In genomic region chr2:131178828-131179245, GRCm38 (mm10) we compare ENCODE assay signal across 8 mouse cellular contexts. TPM values are rescaled to one million over a fixed set of nuclear protein-coding genes. Genes with fewer than 3 reads are reported as not detected.
A peak's percentile ranks its signal among the peaks of the same experiment; 100 is the strongest.
DNase-seq lines count a peak whose midpoint lies in the region; ATAC-seq and TF ChIP-seq lines count a peak whose summit lies in the region.

No protein-coding gene starts in this region.

- H3K36me3 ChIP-seq in MEL (ENCODE audit: control insufficient read depth in 1 of 2, insufficient read depth in 2 of 2, low read length in 2 of 2) = peaks cover 0 to 7% of the 10 kb centered on the region in 2 experiments; a peak in 2 of 4 replicates
- peaks cover 33% of the 10 kb centered on the region for H3K36me3 ChIP-seq in forebrain, embryonic 10.5 days (replicated peaks)
- H3K36me3 ChIP-seq in kidney, adult 2 months (ENCODE audit: control insufficient read depth, insufficient read depth, low read length) = no peaks in the 10 kb centered on the region

- 0 out of 2 replicates have a peak, but pooled peaks have one; percentile 2 for ATAC-seq in megakaryocyte-erythroid progenitor cell, adult 5-6 weeks (replicated peaks; ENCODE audit: low FRiP score, low TSS enrichment, poor library complexity, severe bottlenecking)

- no peak for DNase-seq in layer of hippocampus, adult 2 months (ENCODE audit: low spot score in 2 of 2)
- no peak for DNase-seq in layer of hippocampus, adult 9-11 months
- DNase-seq in MEL (ENCODE audit: low read depth, low spot score) = no peak
- peak; percentile 36 for DNase-seq in forebrain, embryonic 10.5 days (ENCODE audit: extremely low spot score, low spot score)
- peak; percentile 58 for DNase-seq in kidney, adult 2 months
- no peak for DNase-seq in embryo, embryonic 9.5 days (ENCODE audit: extremely low spot score)
- no peak for DNase-seq in layer of hippocampus, adult 8-10 months (ENCODE audit: low spot score in 2 of 2)

- peaks cover 16% of the 10 kb centered on the region for H3K79me2 ChIP-seq in MEL (ENCODE audit: control insufficient read depth, insufficient read depth, low read length, poor library complexity)

- H3K4me1 ChIP-seq in MEL (ENCODE audit: control insufficient read depth in 1 of 2, insufficient read depth in 2 of 2, low read length in 2 of 2) = peaks cover 0 to 28% of the 10 kb centered on the region in 2 experiments; a peak in 2 of 4 replicates
- peaks cover 56% of the 10 kb centered on the region for H3K4me1 ChIP-seq in forebrain, embryonic 10.5 days
- peaks cover 37% of the 10 kb centered on the region for H3K4me1 ChIP-seq in kidney, adult 2 months (ENCODE audit: control insufficient read depth, insufficient read depth, low read length)

- no peak for TF ChIP-seq POLR2A in MEL (IDR thresholded peaks at IDR 0.05; ENCODE audit: control insufficient read depth in 1 of 2, insufficient read depth in 1 of 2, low read depth in 1 of 2, low read length in 2 of 2, poor library complexity in 1 of 2)
- no peak for TF ChIP-seq POLR2A in kidney, adult 2 months (IDR thresholded peaks at IDR 0.05; ENCODE audit: low read depth, low read length)

- no peak for TF ChIP-seq EP300 in MEL (IDR thresholded peaks at IDR 0.05; ENCODE audit: low read depth in 1 of 2, low read length in 2 of 2)

- no peaks in the 10 kb centered on the region for H3K27me3 ChIP-seq in MEL (ENCODE audit: control insufficient read depth in 1 of 2, insufficient read depth in 2 of 2, low read length in 2 of 2)
- H3K27me3 ChIP-seq in forebrain, embryonic 10.5 days (ENCODE audit: poor library complexity, severe bottlenecking) = peaks cover 6% of the 10 kb centered on the region
- no peaks in the 10 kb centered on the region for H3K27me3 ChIP-seq in kidney, adult 2 months (replicated peaks; ENCODE audit: control insufficient read depth, insufficient read depth, low read length)

- no peak for TF ChIP-seq RAD21 in MEL (IDR thresholded peaks at IDR 0.05; ENCODE audit: low read depth, low read length)

- no peaks in the 10 kb centered on the region for H3K9me3 ChIP-seq in MEL (replicated peaks; ENCODE audit: insufficient read depth, low read length)
- no peaks in the 10 kb centered on the region for H3K9me3 ChIP-seq in forebrain, embryonic 10.5 days

- peak overlapping the region; percentile 86 for H3K9ac ChIP-seq in MEL (ENCODE audit: control insufficient read depth, low read depth, low read length, poor library complexity, severe bottlenecking)

- peak overlapping the region; percentile 94 for H3K27ac ChIP-seq in layer of hippocampus, adult 2 months
- no peak overlapping the region for H3K27ac ChIP-seq in MEL (ENCODE audit: control insufficient read depth, low read depth, low read length)
- H3K27ac ChIP-seq in forebrain, embryonic 10.5 days = peak overlapping the region; percentile 94
- H3K27ac ChIP-seq in kidney, adult 2 months (ENCODE audit: insufficient read depth, low read depth, low read length) = peak overlapping the region; percentile 82

- peak overlapping the region; percentile 90 for H3K4me3 ChIP-seq in layer of hippocampus, adult 2 months
- H3K4me3 ChIP-seq in MEL (ENCODE audit: control insufficient read depth in 1 of 2, insufficient read depth in 1 of 2, low read depth in 2 of 2, low read length in 2 of 2) = peak overlapping the region; percentile 88 to 91
- H3K4me3 ChIP-seq in forebrain, embryonic 10.5 days = peak overlapping the region; percentile 87
- H3K4me3 ChIP-seq in kidney, adult 2 months (ENCODE audit: insufficient read depth, low read depth, low read length) = peak overlapping the region; percentile 72

- TF ChIP-seq CTCF in layer of hippocampus, adult 2 months (conservative IDR thresholded peaks at IDR 0.05) = no peak
- TF ChIP-seq CTCF in MEL (IDR thresholded peaks at IDR 0.05 in 2 of 3, conservative IDR thresholded peaks at IDR 0.05 in 1 of 3; ENCODE audit: control insufficient read depth in 1 of 3, insufficient read depth in 1 of 3, low read depth in 2 of 3, low read length in 3 of 3, poor library complexity in 1 of 3, severe bottlenecking in 1 of 3) = no peak
- no peak for TF ChIP-seq CTCF in kidney, adult 2 months (conservative IDR thresholded peaks at IDR 0.05; ENCODE audit: insufficient read depth, insufficient read length, low read depth, low read length)

- WGBS in forebrain, embryonic 10.5 days = 37% methylated on average over 26 of the region's 26 CpGs
- 13% methylated on average over 26 of the region's 26 CpGs for WGBS in kidney, adult 2 months

TF ChIP-seq in MEL, 35 proteins besides CTCF, POLR2A, EP300 and RAD21 (continues in another document):
- TF ChIP-seq UBTF (IDR thresholded peaks at IDR 0.05; ENCODE audit: borderline replicate concordance, insufficient read depth, low read depth, low read length) = no peak
- no peak for TF ChIP-seq SIN3A (IDR thresholded peaks at IDR 0.05; ENCODE audit: low read length)
- TF ChIP-seq TBP (IDR thresholded peaks at IDR 0.05; ENCODE audit: low read depth, low read length) = no peak
- TF ChIP-seq CHD1 (IDR thresholded peaks at IDR 0.05; ENCODE audit: low read depth, low read length) = no peak
- TF ChIP-seq ZC3H11A (IDR thresholded peaks at IDR 0.05; ENCODE audit: low read depth, low read length) = no peak
- no peak for TF ChIP-seq GATA1 (IDR thresholded peaks at IDR 0.05; ENCODE audit: low read depth, low read length)
- no peak for TF ChIP-seq TCF12 (IDR thresholded peaks at IDR 0.05; ENCODE audit: low read depth, low read length)
- TF ChIP-seq HCFC1 (IDR thresholded peaks at IDR 0.05; ENCODE audit: low read depth, low read length) = no peak
- TF ChIP-seq TAL1 (IDR thresholded peaks at IDR 0.05; ENCODE audit: low read length) = no peak
- no peak for TF ChIP-seq GABPA (IDR thresholded peaks at IDR 0.05; ENCODE audit: low read depth, low read length)
- TF ChIP-seq ETS1 (IDR thresholded peaks at IDR 0.05; ENCODE audit: low read depth, low read length) = no peak
- TF ChIP-seq MAFK (IDR thresholded peaks at IDR 0.05; ENCODE audit: borderline replicate concordance, low read depth, low read length) = no peak

RNA-seq across cellular contexts. Expression of gene Cenpb, which starts 1.0 kb away (rescaled TPM):
- 10 to 100 TPM; 72.3 to 78.8 TPM for total RNA-seq in layer of hippocampus, adult 2 months (2021)
- total RNA-seq in MEL (2012; rRNA removed) = 16.1 and 24.3 TPM in 2 replicates
- 10 to 100 TPM in 1 of 2 experiments, not detected in 1; 34.9 TPM for polyA plus RNA-seq in MEL (2012; ENCODE audit: insufficient read depth in 1 of 2, insufficient read length in 2 of 2, low read depth in 1 of 2, low replicate concordance in 2 of 2, missing spikeins in 1 of 2)
- 8.9 and 10.0 TPM in 2 replicates for polyA plus RNA-seq in forebrain, embryonic 10.5 days (2016; fragmentation: Nextera tagmentation; extraction: Ambion mirVana)
- polyA plus RNA-seq in kidney, adult 2 months (2012; rRNA removed) = 95.3 and 105 TPM in 2 replicates
- total RNA-seq in megakaryocyte-erythroid progenitor cell, adult 5-6 weeks (2014; fragmentation: Nextera tagmentation) = 8.0 and 8.8 TPM in 2 replicates
- total RNA-seq in megakaryocyte-erythroid progenitor cell, adult 5-6 weeks (2017) = 6.8 and 10.8 TPM in 2 replicates
- total RNA-seq in layer of hippocampus, adult 8-10 months (2022) = 10 to 100 TPM; 65.8 to 79.4 (median 73.1) TPM

RNA-seq across cellular contexts. Expression of gene Cdc25b, which starts 7.9 kb away (rescaled TPM):
- 10 to 100 TPM; 23.4 to 25.5 TPM for total RNA-seq in layer of hippocampus, adult 2 months (2021)
- 11.8 and 12.6 TPM in 2 replicates for total RNA-seq in MEL (2012; rRNA removed)
- polyA plus RNA-seq in MEL (2012; ENCODE audit: insufficient read depth in 1 of 2, insufficient read length in 2 of 2, low read depth in 1 of 2, low replicate concordance in 2 of 2, missing spikeins in 1 of 2) = 10 to 100 TPM in 1 of 2 experiments, not detected in 1; 34.5 TPM
- polyA plus RNA-seq in forebrain, embryonic 10.5 days (2016; fragmentation: Nextera tagmentation; extraction: Ambion mirVana) = 65.9 and 79.3 TPM in 2 replicates
- polyA plus RNA-seq in kidney, adult 2 months (2012; rRNA removed) = 12.9 TPM in 2 replicates
- total RNA-seq in megakaryocyte-erythroid progenitor cell, adult 5-6 weeks (2014; fragmentation: Nextera tagmentation) = 8.7 and 21.6 TPM in 2 replicates
- 5.4 and 19.0 TPM in 2 replicates for total RNA-seq in megakaryocyte-erythroid progenitor cell, adult 5-6 weeks (2017)
- total RNA-seq in layer of hippocampus, adult 8-10 months (2022) = 10 to 100 TPM; 21.6 to 31.4 (median 25.4) TPM

RNA-seq across cellular contexts. Expression of gene Spef1, which starts 8.2 kb away (rescaled TPM):
- 1 to 10 TPM; 8.5 to 8.9 TPM for total RNA-seq in layer of hippocampus, adult 2 months (2021)
- 0.46 and 1.8 TPM in 2 replicates for total RNA-seq in MEL (2012; rRNA removed)
- 1 to 10 TPM in 1 of 2 experiments, not detected in 1; 1.2 TPM for polyA plus RNA-seq in MEL (2012; ENCODE audit: insufficient read depth in 1 of 2, insufficient read length in 2 of 2, low read depth in 1 of 2, low replicate concordance in 2 of 2, missing spikeins in 1 of 2)
- polyA plus RNA-seq in forebrain, embryonic 10.5 days (2016; fragmentation: Nextera tagmentation; extraction: Ambion mirVana) = 4.4 and 4.6 TPM in 2 replicates
- 4.6 and 5.2 TPM in 2 replicates for polyA plus RNA-seq in kidney, adult 2 months (2012; rRNA removed)
- total RNA-seq in megakaryocyte-erythroid progenitor cell, adult 5-6 weeks (2014; fragmentation: Nextera tagmentation) = 3.7 and 4.1 TPM in 2 replicates
- 1.3 and 2.5 TPM in 2 replicates for total RNA-seq in megakaryocyte-erythroid progenitor cell, adult 5-6 weeks (2017)
- total RNA-seq in layer of hippocampus, adult 8-10 months (2022) = 10 to 100 TPM in 2 of 4 experiments, 1 to 10 TPM in 2; 6.7 to 10.7 (median 8.8) TPM

RNA-seq across cellular contexts. Expression of gene 1700037H04Rik, which starts 19.0 kb away (rescaled TPM):
- total RNA-seq in layer of hippocampus, adult 2 months (2021) = 10 to 100 TPM; 46.0 to 46.7 TPM
- total RNA-seq in MEL (2012; rRNA removed) = 38.2 and 45.5 TPM in 2 replicates
- polyA plus RNA-seq in MEL (2012; ENCODE audit: insufficient read depth in 1 of 2, insufficient read length in 2 of 2, low read depth in 1 of 2, low replicate concordance in 2 of 2, missing spikeins in 1 of 2) = 10 to 100 TPM in 1 of 2 experiments, not detected in 1; 72.6 TPM
- polyA plus RNA-seq in forebrain, embryonic 10.5 days (2016; fragmentation: Nextera tagmentation; extraction: Ambion mirVana) = 128 and 129 TPM in 2 replicates
- 107 and 112 TPM in 2 replicates for polyA plus RNA-seq in kidney, adult 2 months (2012; rRNA removed)
- 92.8 and 94.2 TPM in 2 replicates for total RNA-seq in megakaryocyte-erythroid progenitor cell, adult 5-6 weeks (2014; fragmentation: Nextera tagmentation)
- 29.0 and 55.6 TPM in 2 replicates for total RNA-seq in megakaryocyte-erythroid progenitor cell, adult 5-6 weeks (2017)
- 10 to 100 TPM; 53.5 to 59.8 (median 57.2) TPM for total RNA-seq in layer of hippocampus, adult 8-10 months (2022)

RNA-seq across cellular contexts. Expression of gene Ap5s1, which starts 28.0 kb away (rescaled TPM):
- 10 to 100 TPM; 20.9 to 26.0 TPM for total RNA-seq in layer of hippocampus, adult 2 months (2021)
- total RNA-seq in MEL (2012; rRNA removed) = 9.6 TPM in 2 replicates
- 10 to 100 TPM in 1 of 2 experiments, not detected in 1; 12.7 TPM for polyA plus RNA-seq in MEL (2012; ENCODE audit: insufficient read depth in 1 of 2, insufficient read length in 2 of 2, low read depth in 1 of 2, low replicate concordance in 2 of 2, missing spikeins in 1 of 2)
- polyA plus RNA-seq in forebrain, embryonic 10.5 days (2016; fragmentation: Nextera tagmentation; extraction: Ambion mirVana) = 23.2 and 26.9 TPM in 2 replicates
- polyA plus RNA-seq in kidney, adult 2 months (2012; rRNA removed) = 48.5 and 51.6 TPM in 2 replicates
- 5.9 and 14.7 TPM in 2 replicates for total RNA-seq in megakaryocyte-erythroid progenitor cell, adult 5-6 weeks (2014; fragmentation: Nextera tagmentation)
- total RNA-seq in megakaryocyte-erythroid progenitor cell, adult 5-6 weeks (2017) = 1.9 and 3.3 TPM in 2 replicates
- total RNA-seq in layer of hippocampus, adult 8-10 months (2022) = 10 to 100 TPM; 20.9 to 24.2 (median 22.8) TPM

Comparison
In these comparisons a context has a peak if more than half of its experiments do, and no peak if none do; other contexts are left out.
1. DNase-seq: peak in forebrain, embryonic 10.5 days (single experiment) and kidney, adult 2 months (single experiment); none in layer of hippocampus, adult 2 months (0 of 2), layer of hippocampus, adult 9-11 months (single experiment), MEL (single experiment), embryo, embryonic 9.5 days (single experiment) and layer of hippocampus, adult 8-10 months (0 of 2).
2. Peak in every context shown above with its lines, with median percentiles within 50 percentile points of each other: H3K4me3 ChIP-seq.